Mouse (Mus musculus): ENCODE results near the gene Agk. TPM values are rescaled to one million over a fixed set of nuclear protein-coding genes. Genes with fewer than 3 reads are reported as not detected.

Gene Agk
- polyA plus RNA-seq, 1 experiment from 2014 or later, result 44.4 TPM

- Histone ChIP-seq H3K4me3 (ENCODE audit: low read length) (no peak overlapping the region), H3K36me3 (ENCODE audit: control insufficient read depth, insufficient read depth) (no peaks in the 10 kb centered on the region), H3K4me1 (ENCODE audit: control insufficient read depth, insufficient read depth, low read length) (no peaks in the 10 kb centered on the region), H3K4me2 (ENCODE audit: low read depth, low read length) (no peak overlapping the region), H3K9ac (ENCODE audit: low read length) (no peak overlapping the region), H3K27me3 (ENCODE audit: control insufficient read depth, insufficient read depth, low read length) (no peaks in the 10 kb centered on the region), H3K9me3 (replicated peaks; ENCODE audit: control insufficient read depth, low read length) (no peaks in the 10 kb centered on the region), H3K27ac (ENCODE audit: low read length) (no peak overlapping the region)
- ATAC-seq (replicated peaks; ENCODE audit: extremely low read depth, insufficient read depth, low FRiP score), result no peak
- 95% methylated on average over 1 of the region's 1 CpGs for WGBS
These were observed 98.0 kb downstream of the Agk start for GRCm38 (mm10) chr6:40423013-40423412.

- Histone ChIP-seq H3K4me3 (ENCODE audit: low read length) (no peak overlapping the region), H3K4me1 (ENCODE audit: control insufficient read depth, insufficient read depth, low read length) (no peaks in the 10 kb centered on the region), H3K4me2 (ENCODE audit: low read depth, low read length) (no peak overlapping the region), H3K9ac (ENCODE audit: low read length) (no peak overlapping the region), H3K9me3 (replicated peaks; ENCODE audit: control insufficient read depth, low read length) (no peaks in the 10 kb centered on the region), H3K27ac (ENCODE audit: low read length) (no peak overlapping the region), H3K36me3 (ENCODE audit: control insufficient read depth, insufficient read depth) (no peaks in the 10 kb centered on the region), H3K27me3 (ENCODE audit: control insufficient read depth, insufficient read depth, low read length) (no peaks in the 10 kb centered on the region)
- WGBS, result 50% methylated on average over 1 of the region's 1 CpGs
- no peak for ATAC-seq (replicated peaks; ENCODE audit: extremely low read depth, insufficient read depth, low FRiP score)
These were observed 98.8 kb downstream of the Agk start for GRCm38 (mm10) chr6:40423774-40424173.

GRCm38 (mm10) chr6:40427441-40427840 lies 102.5 kb downstream of the Agk start:
- 75% methylated on average over 7 of the region's 7 CpGs for WGBS
- Histone ChIP-seq H3K4me2 (ENCODE audit: low read depth, low read length) (no peak overlapping the region), H3K27ac (ENCODE audit: low read length) (no peak overlapping the region), H3K27me3 (ENCODE audit: control insufficient read depth, insufficient read depth, low read length) (no peaks in the 10 kb centered on the region), H3K9ac (ENCODE audit: low read length) (no peak overlapping the region), H3K36me3 (ENCODE audit: control insufficient read depth, insufficient read depth) (no peaks in the 10 kb centered on the region), H3K9me3 (replicated peaks; ENCODE audit: control insufficient read depth, low read length) (no peaks in the 10 kb centered on the region), H3K4me3 (ENCODE audit: low read length) (no peak overlapping the region), H3K4me1 (ENCODE audit: control insufficient read depth, insufficient read depth, low read length) (no peaks in the 10 kb centered on the region)
- no peak for ATAC-seq (replicated peaks; ENCODE audit: extremely low read depth, insufficient read depth, low FRiP score)

GRCm38 (mm10) chr6:40428696-40429095 lies 103.7 kb downstream of the Agk start:
- Histone ChIP-seq H3K9me3 (replicated peaks; ENCODE audit: control insufficient read depth, low read length) (no peaks in the 10 kb centered on the region), H3K4me1 (ENCODE audit: control insufficient read depth, insufficient read depth, low read length) (no peaks in the 10 kb centered on the region), H3K4me2 (ENCODE audit: low read depth, low read length) (no peak overlapping the region), H3K27ac (ENCODE audit: low read length) (no peak overlapping the region), H3K4me3 (ENCODE audit: low read length) (no peak overlapping the region), H3K27me3 (ENCODE audit: control insufficient read depth, insufficient read depth, low read length) (no peaks in the 10 kb centered on the region), H3K36me3 (ENCODE audit: control insufficient read depth, insufficient read depth) (no peaks in the 10 kb centered on the region), H3K9ac (ENCODE audit: low read length) (no peak overlapping the region)
- no peak for ATAC-seq (replicated peaks; ENCODE audit: extremely low read depth, insufficient read depth, low FRiP score)
- WGBS, result 57% methylated on average over 3 of the region's 3 CpGs

- no peak overlapping the region for H3K9ac ChIP-seq (ENCODE audit: low read length)
- no peak for ATAC-seq (replicated peaks; ENCODE audit: extremely low read depth, insufficient read depth, low FRiP score)
- no peak overlapping the region for H3K4me3 ChIP-seq (ENCODE audit: low read length)
- H3K4me1 ChIP-seq (ENCODE audit: control insufficient read depth, insufficient read depth, low read length), result no peaks in the 10 kb centered on the region
- no peaks in the 10 kb centered on the region for H3K36me3 ChIP-seq (ENCODE audit: control insufficient read depth, insufficient read depth)
- H3K27ac ChIP-seq (ENCODE audit: low read length), result no peak overlapping the region
- H3K27me3 ChIP-seq (ENCODE audit: control insufficient read depth, insufficient read depth, low read length), result peaks cover 2% of the 10 kb centered on the region; the same call in 1 of the 2 replicates
- WGBS, result 68% methylated on average over 4 of the region's 4 CpGs
- no peak overlapping the region for H3K4me2 ChIP-seq (ENCODE audit: low read depth, low read length)
- H3K9me3 ChIP-seq (replicated peaks; ENCODE audit: control insufficient read depth, low read length), result no peaks in the 10 kb centered on the region
These were observed 104.6 kb downstream of the Agk start for GRCm38 (mm10) chr6:40429521-40429931.

GRCm38 (mm10) chr6:40430251-40430650 lies 105.3 kb downstream of the Agk start:
- Histone ChIP-seq H3K4me3 (ENCODE audit: low read length) (no peak overlapping the region), H3K9me3 (replicated peaks; ENCODE audit: control insufficient read depth, low read length) (no peaks in the 10 kb centered on the region), H3K36me3 (ENCODE audit: control insufficient read depth, insufficient read depth) (no peaks in the 10 kb centered on the region), H3K4me2 (ENCODE audit: low read depth, low read length) (no peak overlapping the region), H3K4me1 (ENCODE audit: control insufficient read depth, insufficient read depth, low read length) (0 out of 2 replicates have a peak, but pooled peaks cover 2% of the 10 kb centered on the region), H3K9ac (ENCODE audit: low read length) (no peak overlapping the region), H3K27ac (ENCODE audit: low read length) (no peak overlapping the region), H3K27me3 (ENCODE audit: control insufficient read depth, insufficient read depth, low read length) (peaks cover 2% of the 10 kb centered on the region; the same call in 1 of the 2 replicates)
- ATAC-seq (replicated peaks; ENCODE audit: extremely low read depth, insufficient read depth, low FRiP score), result no peak
- WGBS, result 79% methylated on average over 3 of the region's 3 CpGs

GRCm38 (mm10) chr6:40430878-40431277 lies 105.9 kb downstream of the Agk start:
- WGBS, result 69% methylated on average over 3 of the region's 3 CpGs
- Histone ChIP-seq H3K9me3 (replicated peaks; ENCODE audit: control insufficient read depth, low read length) (no peaks in the 10 kb centered on the region), H3K4me2 (ENCODE audit: low read depth, low read length) (no peak overlapping the region), H3K36me3 (ENCODE audit: control insufficient read depth, insufficient read depth) (no peaks in the 10 kb centered on the region), H3K27me3 (ENCODE audit: control insufficient read depth, insufficient read depth, low read length) (peaks cover 2% of the 10 kb centered on the region; the same call in 1 of the 2 replicates), H3K9ac (ENCODE audit: low read length) (no peak overlapping the region), H3K27ac (ENCODE audit: low read length) (no peak overlapping the region), H3K4me3 (ENCODE audit: low read length) (no peak overlapping the region), H3K4me1 (ENCODE audit: control insufficient read depth, insufficient read depth, low read length) (0 out of 2 replicates have a peak, but pooled peaks cover 2% of the 10 kb centered on the region)
- no peak for ATAC-seq (replicated peaks; ENCODE audit: extremely low read depth, insufficient read depth, low FRiP score)

GRCm38 (mm10) chr6:40431356-40431755 lies 106.4 kb downstream of the Agk start:
- Histone ChIP-seq H3K27me3 (ENCODE audit: control insufficient read depth, insufficient read depth, low read length) (peaks cover 2% of the 10 kb centered on the region; the same call in 1 of the 2 replicates), H3K27ac (ENCODE audit: low read length) (no peak overlapping the region), H3K4me3 (ENCODE audit: low read length) (no peak overlapping the region), H3K36me3 (ENCODE audit: control insufficient read depth, insufficient read depth) (no peaks in the 10 kb centered on the region), H3K4me1 (ENCODE audit: control insufficient read depth, insufficient read depth, low read length) (0 out of 2 replicates have a peak, but pooled peaks cover 2% of the 10 kb centered on the region), H3K9ac (ENCODE audit: low read length) (no peak overlapping the region), H3K4me2 (ENCODE audit: low read depth, low read length) (no peak overlapping the region), H3K9me3 (replicated peaks; ENCODE audit: control insufficient read depth, low read length) (no peaks in the 10 kb centered on the region)
- WGBS, result 55% methylated on average over 4 of the region's 4 CpGs
- no peak for ATAC-seq (replicated peaks; ENCODE audit: extremely low read depth, insufficient read depth, low FRiP score)

- no peak overlapping the region for H3K27ac ChIP-seq (ENCODE audit: low read length)
- H3K27me3 ChIP-seq (ENCODE audit: control insufficient read depth, insufficient read depth, low read length), result peaks cover 2% of the 10 kb centered on the region; the same call in 1 of the 2 replicates
- no peak overlapping the region for H3K9ac ChIP-seq (ENCODE audit: low read length)
- H3K36me3 ChIP-seq (ENCODE audit: control insufficient read depth, insufficient read depth), result no peaks in the 10 kb centered on the region
- no peak overlapping the region for H3K4me2 ChIP-seq (ENCODE audit: low read depth, low read length)
- no peak overlapping the region for H3K4me3 ChIP-seq (ENCODE audit: low read length)
- H3K9me3 ChIP-seq (replicated peaks; ENCODE audit: control insufficient read depth, low read length), result no peaks in the 10 kb centered on the region
- 0 out of 2 replicates have a peak, but pooled peaks cover 2% of the 10 kb centered on the region for H3K4me1 ChIP-seq (ENCODE audit: control insufficient read depth, insufficient read depth, low read length)
- ATAC-seq (replicated peaks; ENCODE audit: extremely low read depth, insufficient read depth, low FRiP score), result no peak
These were observed 106.8 kb downstream of the Agk start for GRCm38 (mm10) chr6:40431812-40432211.

Data from heart, embryonic 16.5 days (tissue).